Mouse (Mus musculus): ENCODE measurements around the gene Dhx57. TPM values are rescaled to one million over a fixed set of nuclear protein-coding genes. Genes with fewer than 3 reads are reported as not detected.
"Not testable (repeated sequence)": the region's sequence is repeated elsewhere in the genome, so short reads cannot be mapped to it uniquely, and the experiment has no call there.

The Dhx57 gene
- total RNA-seq (2021), result 13.5 and 17.8 TPM in 2 replicates
- long read RNA-seq, full-length matches to known transcripts, result 3 of 11 reads
- long read RNA-seq, partial matches to known transcripts, result 5 of 11 reads
- long read RNA-seq, other reads (novel, unspliced or antisense), result 3 of 11 reads

GRCm38 (mm10) chr17:80290074-80290657, at the start of gene Dhx57, which contains the start of gene Morn2:
Dhx57 (minus strand) TSS chr17:80290476.
Morn2 (plus strand) TSS chr17:80290203.
- peak; percentile 99 for DNase-seq

GRCm38 (mm10) chr17:80332386-80332785, 42.1 kb upstream of the Dhx57 start:
- no peak for DNase-seq

- no peak for DNase-seq
These were observed 36.2 kb upstream of the Dhx57 start for GRCm38 (mm10) chr17:80326431-80326830.

GRCm38 (mm10) chr17:80325456-80325855, 35.2 kb upstream of the Dhx57 start:
- DNase-seq, result no peak

- DNase-seq, result no peak
These were observed 34.2 kb upstream of the Dhx57 start for GRCm38 (mm10) chr17:80324521-80324920.

- no peak for DNase-seq
These were observed 33.4 kb upstream of the Dhx57 start for GRCm38 (mm10) chr17:80323658-80324057.

- no peak for DNase-seq
These were observed 32.7 kb upstream of the Dhx57 start for GRCm38 (mm10) chr17:80323015-80323414.

- DNase-seq, result no peak
These were observed 32.0 kb upstream of the Dhx57 start for GRCm38 (mm10) chr17:80322228-80322627.

GRCm38 (mm10) chr17:80312405-80312804, 22.1 kb upstream of the Dhx57 start:
- DNase-seq, result no peak

- no peak for DNase-seq
These were observed 21.5 kb upstream of the Dhx57 start for GRCm38 (mm10) chr17:80311761-80312160.

- no peak for DNase-seq
These were observed 17.0 kb upstream of the Dhx57 start, which contains the start of gene Arhgef33 for GRCm38 (mm10) chr17:80307251-80307650. Arhgef33 (plus strand) TSS chr17:80307407.

- DNase-seq, result no peak
These were observed 8.6 kb upstream of the Dhx57 start for GRCm38 (mm10) chr17:80298844-80299243.

GRCm38 (mm10) chr17:80295258-80295657, 5.0 kb upstream of the Dhx57 start:
- DNase-seq, result no peak

- DNase-seq, result no peak
These were observed 872 bp upstream of the Dhx57 start for GRCm38 (mm10) chr17:80291148-80291547.

- no peak for DNase-seq
These were observed 799 bp downstream of the Dhx57 start for GRCm38 (mm10) chr17:80289280-80290073.

- DNase-seq, result no peak
These were observed 2.3 kb downstream of the Dhx57 start for GRCm38 (mm10) chr17:80288012-80288411.

GRCm38 (mm10) chr17:80284446-80284845, 5.8 kb downstream of the Dhx57 start:
- no peak for DNase-seq

- DNase-seq, result no peak
These were observed 10.8 kb downstream of the Dhx57 start for GRCm38 (mm10) chr17:80279340-80280070.

GRCm38 (mm10) chr17:80278255-80278654, 12.0 kb downstream of the Dhx57 start:
- DNase-seq, result no peak

- DNase-seq, result not testable (repeated sequence)
These were observed 19.7 kb downstream of the Dhx57 start for GRCm38 (mm10) chr17:80270622-80271021.

- DNase-seq, result no peak
These were observed 22.1 kb downstream of the Dhx57 start for GRCm38 (mm10) chr17:80268151-80268550.

GRCm38 (mm10) chr17:80267065-80267464, 23.2 kb downstream of the Dhx57 start:
- DNase-seq, result no peak

GRCm38 (mm10) chr17:80255208-80255607, 35.1 kb downstream of the Dhx57 start:
- DNase-seq, result peak; percentile 68

Measured in adrenal gland, postnatal 25 days (tissue).